Mouse (Mus musculus): ENCODE measurements around the gene Fnbp1l. TPM values are rescaled to one million over a fixed set of nuclear protein-coding genes. Genes with fewer than 3 reads are reported as not detected.

Fnbp1l gene
- polyA plus RNA-seq, 1 experiment from 2014 or later, result 84.7 TPM

- Histone ChIP-seq H3K36me3 (ENCODE audit: control insufficient read depth, insufficient read depth, low read length) (no peaks in the 10 kb centered on the region), H3K9me3 (ENCODE audit: control insufficient read depth, low read depth, low read length) (no peaks in the 10 kb centered on the region), H3K27me3 (ENCODE audit: control insufficient read depth, insufficient read depth, low read length) (no peaks in the 10 kb centered on the region), H3K4me1 (ENCODE audit: control insufficient read depth, insufficient read depth, low read length) (peaks cover 15% of the 10 kb centered on the region), H3K9ac (replicated peaks; ENCODE audit: low read depth, low read length) (peak overlapping the region; percentile 99), H3K4me2 (replicated peaks; ENCODE audit: low read depth, low read length) (peak overlapping the region; percentile 62), H3K27ac (ENCODE audit: low read length) (peak overlapping the region; percentile 99; the same call in 1 of the 2 replicates), H3K4me3 (ENCODE audit: low read depth, low read length) (peak overlapping the region; percentile 95)
- WGBS, result 39% methylated on average over 9 of the region's 9 CpGs
- no peak for ATAC-seq (ENCODE audit: insufficient number of reproducible peaks, insufficient read depth, low FRiP score, low read depth)
Observed at GRCm38 (mm10) chr3:122617613-122618340, 1.7 kb downstream of the Fnbp1l start.

- no peaks in the 10 kb centered on the region for H3K9me3 ChIP-seq (ENCODE audit: control insufficient read depth, low read depth, low read length)
- H3K9ac ChIP-seq (replicated peaks; ENCODE audit: low read depth, low read length), result no peak overlapping the region
- no peak overlapping the region for H3K4me2 ChIP-seq (replicated peaks; ENCODE audit: low read depth, low read length)
- no peak overlapping the region; the same call in 1 of the 2 replicates for H3K27ac ChIP-seq (ENCODE audit: low read length)
- ATAC-seq (ENCODE audit: insufficient number of reproducible peaks, insufficient read depth, low FRiP score, low read depth), result no peak
- WGBS, result 73% methylated on average over 6 of the region's 6 CpGs
- peaks cover 13% of the 10 kb centered on the region for H3K4me1 ChIP-seq (ENCODE audit: control insufficient read depth, insufficient read depth, low read length)
- H3K27me3 ChIP-seq (ENCODE audit: control insufficient read depth, insufficient read depth, low read length), result no peaks in the 10 kb centered on the region
- H3K4me3 ChIP-seq (ENCODE audit: low read depth, low read length), result no peak overlapping the region
- H3K36me3 ChIP-seq (ENCODE audit: control insufficient read depth, insufficient read depth, low read length), result no peaks in the 10 kb centered on the region
Observed at GRCm38 (mm10) chr3:122612537-122612936, 7.0 kb downstream of the Fnbp1l start.

GRCm38 (mm10) chr3:122611761-122612160, 7.8 kb downstream of the Fnbp1l start:
- no peak for ATAC-seq (ENCODE audit: insufficient number of reproducible peaks, insufficient read depth, low FRiP score, low read depth)
- H3K27ac ChIP-seq (ENCODE audit: low read length), result no peak overlapping the region

GRCm38 (mm10) chr3:122606105-122606801, 13.3 kb downstream of the Fnbp1l start:
- H3K9ac ChIP-seq (replicated peaks; ENCODE audit: low read depth, low read length), result no peak overlapping the region
- no peaks in the 10 kb centered on the region for H3K27me3 ChIP-seq (ENCODE audit: control insufficient read depth, insufficient read depth, low read length)
- whole genome bisulfite sequencing, result 79% methylated on average over 10 of the region's 10 CpGs
- no peak for ATAC-seq (ENCODE audit: insufficient number of reproducible peaks, insufficient read depth, low FRiP score, low read depth)
- no peak overlapping the region for H3K27ac ChIP-seq (ENCODE audit: low read length)
- H3K9me3 ChIP-seq (ENCODE audit: control insufficient read depth, low read depth, low read length), result no peaks in the 10 kb centered on the region
- H3K4me2 ChIP-seq (replicated peaks; ENCODE audit: low read depth, low read length), result no peak overlapping the region
- H3K4me3 ChIP-seq (ENCODE audit: low read depth, low read length), result no peak overlapping the region
- no peaks in the 10 kb centered on the region for H3K4me1 ChIP-seq (ENCODE audit: control insufficient read depth, insufficient read depth, low read length)
- H3K36me3 ChIP-seq (ENCODE audit: control insufficient read depth, insufficient read depth, low read length), result no peaks in the 10 kb centered on the region

More at GRCm38 (mm10) chr3:122611761-122612160, 7.8 kb downstream of the Fnbp1l start:
- H3K4me3 ChIP-seq (ENCODE audit: low read depth, low read length), result no peak overlapping the region
- H3K9ac ChIP-seq (replicated peaks; ENCODE audit: low read depth, low read length), result no peak overlapping the region
- 72% methylated on average over 5 of the region's 5 CpGs for WGBS
- no peak overlapping the region for H3K4me2 ChIP-seq (replicated peaks; ENCODE audit: low read depth, low read length)
- H3K9me3 ChIP-seq (ENCODE audit: control insufficient read depth, low read depth, low read length), result no peaks in the 10 kb centered on the region
- peaks cover 10% of the 10 kb centered on the region for H3K4me1 ChIP-seq (ENCODE audit: control insufficient read depth, insufficient read depth, low read length)
- no peaks in the 10 kb centered on the region for H3K36me3 ChIP-seq (ENCODE audit: control insufficient read depth, insufficient read depth, low read length)
- H3K27me3 ChIP-seq (ENCODE audit: control insufficient read depth, insufficient read depth, low read length), result no peaks in the 10 kb centered on the region

GRCm38 (mm10) chr3:122603229-122603628, 16.3 kb downstream of the Fnbp1l start:
- 66% methylated on average over 4 of the region's 4 CpGs for WGBS
- Histone ChIP-seq H3K36me3 (ENCODE audit: control insufficient read depth, insufficient read depth, low read length) (no peaks in the 10 kb centered on the region), H3K4me3 (ENCODE audit: low read depth, low read length) (no peak overlapping the region), H3K27me3 (ENCODE audit: control insufficient read depth, insufficient read depth, low read length) (no peaks in the 10 kb centered on the region), H3K9me3 (ENCODE audit: control insufficient read depth, low read depth, low read length) (no peaks in the 10 kb centered on the region), H3K4me1 (ENCODE audit: control insufficient read depth, insufficient read depth, low read length) (no peaks in the 10 kb centered on the region), H3K4me2 (replicated peaks; ENCODE audit: low read depth, low read length) (no peak overlapping the region), H3K27ac (ENCODE audit: low read length) (no peak overlapping the region), H3K9ac (replicated peaks; ENCODE audit: low read depth, low read length) (no peak overlapping the region)
- no peak for ATAC-seq (ENCODE audit: insufficient number of reproducible peaks, insufficient read depth, low FRiP score, low read depth)

- H3K36me3 ChIP-seq (ENCODE audit: control insufficient read depth, insufficient read depth, low read length), result no peaks in the 10 kb centered on the region
- H3K4me3 ChIP-seq (ENCODE audit: low read depth, low read length), result no peak overlapping the region
- no peak overlapping the region for H3K27ac ChIP-seq (ENCODE audit: low read length)
- H3K27me3 ChIP-seq (ENCODE audit: control insufficient read depth, insufficient read depth, low read length), result no peaks in the 10 kb centered on the region
- H3K4me2 ChIP-seq (replicated peaks; ENCODE audit: low read depth, low read length), result no peak overlapping the region
- no peak overlapping the region for H3K9ac ChIP-seq (replicated peaks; ENCODE audit: low read depth, low read length)
- no peak for ATAC-seq (ENCODE audit: insufficient number of reproducible peaks, insufficient read depth, low FRiP score, low read depth)
- WGBS, result 94% methylated on average over 1 of the region's 1 CpGs
- H3K9me3 ChIP-seq (ENCODE audit: control insufficient read depth, low read depth, low read length), result no peaks in the 10 kb centered on the region
- no peaks in the 10 kb centered on the region for H3K4me1 ChIP-seq (ENCODE audit: control insufficient read depth, insufficient read depth, low read length)
Observed at GRCm38 (mm10) chr3:122602370-122602769, 17.1 kb downstream of the Fnbp1l start.

- Histone ChIP-seq H3K4me2 (replicated peaks; ENCODE audit: low read depth, low read length) (no peak overlapping the region), H3K4me3 (ENCODE audit: low read depth, low read length) (no peak overlapping the region), H3K27me3 (ENCODE audit: control insufficient read depth, insufficient read depth, low read length) (no peaks in the 10 kb centered on the region), H3K36me3 (ENCODE audit: control insufficient read depth, insufficient read depth, low read length) (no peaks in the 10 kb centered on the region), H3K9ac (replicated peaks; ENCODE audit: low read depth, low read length) (no peak overlapping the region), H3K27ac (ENCODE audit: low read length) (no peak overlapping the region), H3K4me1 (ENCODE audit: control insufficient read depth, insufficient read depth, low read length) (no peaks in the 10 kb centered on the region), H3K9me3 (ENCODE audit: control insufficient read depth, low read depth, low read length) (no peaks in the 10 kb centered on the region)
- 77% methylated on average over 4 of the region's 4 CpGs for WGBS
- ATAC-seq (ENCODE audit: insufficient number of reproducible peaks, insufficient read depth, low FRiP score, low read depth), result no peak
Observed at GRCm38 (mm10) chr3:122599291-122599690, 20.2 kb downstream of the Fnbp1l start.

- H3K9me3 ChIP-seq (ENCODE audit: control insufficient read depth, low read depth, low read length), result no peaks in the 10 kb centered on the region
- no peaks in the 10 kb centered on the region for H3K27me3 ChIP-seq (ENCODE audit: control insufficient read depth, insufficient read depth, low read length)
- peaks cover 10% of the 10 kb centered on the region; the same call in 1 of the 2 replicates for H3K4me1 ChIP-seq (ENCODE audit: control insufficient read depth, insufficient read depth, low read length)
- WGBS, result 88% methylated on average over 5 of the region's 5 CpGs
- peaks cover 8% of the 10 kb centered on the region for H3K36me3 ChIP-seq (ENCODE audit: control insufficient read depth, insufficient read depth, low read length)
- H3K9ac ChIP-seq (replicated peaks; ENCODE audit: low read depth, low read length), result no peak overlapping the region
- no peak overlapping the region for H3K4me2 ChIP-seq (replicated peaks; ENCODE audit: low read depth, low read length)
- no peak for ATAC-seq (ENCODE audit: insufficient number of reproducible peaks, insufficient read depth, low FRiP score, low read depth)
- H3K27ac ChIP-seq (ENCODE audit: low read length), result no peak overlapping the region
- no peak overlapping the region for H3K4me3 ChIP-seq (ENCODE audit: low read depth, low read length)
Observed at GRCm38 (mm10) chr3:122590804-122591203, 28.7 kb downstream of the Fnbp1l start.
